Mouse (Mus musculus) mouse embryonic stem cell (cell line): ENCODE data around the gene Tmem198.

Experiments
- in situ Hi-C, 2 experiments: fragments of 300-500 bp; cut with MboI; formaldehyde crosslinking; loops; 1 replicate in 1 of 2; 3 replicates in 1 of 2; pipeline ENCODE4 v1.14.3; 2019 to 2020; ENCODE audit warnings: low sequenced_read_pairs in 2 of 2, low pct_unique_long_range_greater_than_20kb in 1 of 2, mixed read lengths in 1 of 2; ENCODE audit not compliant: unreplicated experiment in 1 of 2

The Tmem198 gene

DNA sequence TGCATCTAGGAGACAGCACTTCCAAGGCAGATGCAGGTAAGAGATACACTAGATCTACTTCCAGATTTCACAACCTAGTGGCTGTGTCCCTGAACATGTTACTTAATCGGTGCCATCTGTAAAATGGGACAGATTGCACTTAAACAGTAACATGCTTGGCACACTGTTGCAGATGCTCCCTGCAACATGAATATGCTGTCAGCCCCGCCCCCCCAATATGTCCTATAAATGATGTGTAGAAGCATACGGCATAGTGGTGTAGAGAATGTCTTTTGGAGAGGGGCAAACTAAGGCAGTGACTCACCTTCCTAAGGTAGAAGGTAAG is 1.4 kb upstream of the Tmem198 start:
- in situ Hi-C loops: loop anchor here (5.0 to 10.0 kb wide), 2 partner anchors 79 to 133 kb away; no protein-coding TSS in a partner anchor

DNA sequence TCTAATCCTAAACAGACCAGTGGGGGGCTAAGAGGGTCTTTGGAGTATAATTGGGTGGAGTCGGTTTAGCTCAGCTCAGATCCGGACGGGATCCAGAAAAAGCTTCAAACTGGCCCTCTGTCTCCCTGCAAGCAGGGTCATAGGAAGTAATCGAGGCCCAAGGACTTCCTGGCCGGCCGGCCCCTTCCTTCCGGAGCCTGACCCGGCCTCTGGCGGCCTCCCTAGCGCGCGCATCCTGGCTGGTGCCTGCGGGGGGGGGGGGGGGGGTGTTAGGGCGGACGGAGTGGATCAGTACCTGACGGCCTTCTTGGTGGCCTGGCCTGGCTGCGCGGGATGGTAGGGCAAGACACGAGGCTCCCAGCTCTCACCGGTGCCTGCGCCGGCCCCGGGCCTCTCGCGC is 835 bp upstream of the Tmem198 start:
- in situ Hi-C loops: loop anchor here (5.0 to 10.0 kb wide), 2 partner anchors 79 to 134 kb away; no protein-coding TSS in a partner anchor

GRCm38 (mm10) chr1:75479635-75479989 is 280 bp downstream of the Tmem198 start:
- in situ Hi-C loops: loop anchor here (5.0 to 10.0 kb wide), 2 partner anchors 78 to 135 kb away; no protein-coding TSS in a partner anchor

DNA sequence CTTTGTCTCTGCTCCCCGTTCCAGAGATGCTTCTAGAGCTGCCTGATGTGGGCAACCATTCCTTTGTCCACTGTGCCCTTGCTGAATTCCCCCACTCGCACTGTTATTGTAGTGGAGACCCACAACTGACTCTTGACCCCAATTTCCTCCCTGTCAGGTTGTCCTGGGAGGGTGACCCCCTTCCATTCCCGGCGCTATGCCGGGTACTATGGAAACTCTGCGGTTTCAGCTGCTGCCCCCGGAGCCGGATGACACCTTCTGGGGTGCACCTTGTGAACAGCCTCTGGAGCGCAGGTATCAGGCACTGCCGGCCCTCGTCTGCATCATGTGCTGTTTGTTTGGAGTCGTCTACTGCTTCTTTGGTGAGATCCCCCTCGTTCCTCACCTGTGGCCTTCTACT is 704 bp downstream of the Tmem198 start:
- in situ Hi-C loops: no loop called here

GRCm38 (mm10) chr1:75480735-75481134 is 1.4 kb downstream of the Tmem198 start:
- in situ Hi-C loops: no loop called here

DNA sequence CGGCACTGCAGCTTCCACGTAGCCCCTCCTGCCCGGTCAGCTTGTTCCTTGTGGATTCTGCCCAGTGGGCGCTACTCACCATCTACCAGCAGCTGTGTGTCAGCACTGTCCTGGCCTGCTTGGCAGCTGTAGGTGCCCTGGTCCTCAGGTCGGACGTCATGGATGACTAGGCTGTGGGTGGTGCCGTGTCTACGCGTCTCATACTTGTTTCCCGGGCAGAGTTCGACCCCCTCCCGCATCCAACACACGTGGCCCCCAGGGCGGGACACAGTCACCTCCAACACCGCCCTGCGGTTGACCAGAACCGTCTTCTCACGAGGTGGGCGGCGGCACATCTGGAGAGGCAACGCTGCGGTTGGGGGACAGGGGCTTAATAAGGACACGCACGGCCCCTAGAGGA is 7.2 kb downstream of the Tmem198 start:
- in situ Hi-C loops: no loop called here

DNA sequence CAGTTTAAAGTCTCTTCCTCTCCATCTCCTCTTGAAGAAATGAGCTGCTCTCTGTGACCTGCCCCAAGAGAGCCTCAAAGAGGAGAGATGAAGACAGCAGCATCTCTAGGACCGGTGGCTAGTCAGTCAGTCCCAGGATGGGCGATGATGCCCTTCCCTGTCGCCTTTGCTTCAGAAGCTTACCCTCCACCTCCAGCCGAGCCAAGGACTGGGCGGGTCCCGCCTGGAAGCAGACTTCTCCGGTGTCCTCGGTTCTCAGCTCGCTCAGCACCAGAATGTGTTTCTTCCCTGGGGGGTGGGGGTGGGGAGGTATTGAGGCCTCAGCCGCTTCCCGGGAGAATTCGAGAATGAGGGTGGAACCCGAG is 7.7 kb downstream of the Tmem198 start:
- in situ Hi-C loops: no loop called here

DNA sequence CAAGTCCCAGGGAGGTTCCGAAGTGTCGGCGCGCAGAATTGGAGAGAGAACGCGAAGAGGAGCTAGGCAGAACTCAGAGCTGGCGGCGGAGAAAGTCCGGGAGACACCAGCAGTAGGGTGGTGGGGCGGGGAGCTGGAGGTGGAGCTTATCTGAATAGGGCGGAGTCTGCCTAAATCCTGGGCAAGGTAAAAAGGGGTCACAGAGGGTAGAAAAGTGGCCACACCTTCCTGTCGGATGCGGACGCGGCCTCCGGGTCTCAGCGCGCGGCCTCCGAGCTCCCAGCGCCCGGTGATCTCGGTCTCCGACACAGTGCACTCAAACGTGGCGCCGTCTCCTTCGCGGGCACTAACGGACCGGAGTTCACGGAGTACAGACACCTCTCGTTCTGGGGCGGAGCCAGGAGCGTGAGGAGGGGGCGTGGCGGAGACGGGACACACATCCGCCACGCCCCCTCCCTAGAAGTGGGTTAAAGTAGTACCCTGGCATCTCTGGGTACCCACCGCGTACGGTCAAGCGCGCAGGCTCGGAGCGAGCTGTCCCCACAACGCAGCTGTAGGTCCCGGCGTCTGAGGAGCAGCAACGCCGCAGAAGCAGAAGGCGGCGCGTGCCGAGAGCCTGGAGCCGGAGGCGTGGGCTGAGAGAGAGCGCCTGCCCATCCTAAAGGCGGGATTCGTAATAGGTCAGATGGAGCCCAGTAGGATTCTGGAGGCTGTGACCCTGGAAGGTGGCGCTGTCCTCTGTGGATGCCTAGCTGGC is 8.3 kb downstream of the Tmem198 start:
- in situ Hi-C loops: no loop called here

- in situ Hi-C loops: no loop called here
These were observed 11.6 kb downstream of the Tmem198 start for GRCm38 (mm10) chr1:75490785-75491551.

DNA sequence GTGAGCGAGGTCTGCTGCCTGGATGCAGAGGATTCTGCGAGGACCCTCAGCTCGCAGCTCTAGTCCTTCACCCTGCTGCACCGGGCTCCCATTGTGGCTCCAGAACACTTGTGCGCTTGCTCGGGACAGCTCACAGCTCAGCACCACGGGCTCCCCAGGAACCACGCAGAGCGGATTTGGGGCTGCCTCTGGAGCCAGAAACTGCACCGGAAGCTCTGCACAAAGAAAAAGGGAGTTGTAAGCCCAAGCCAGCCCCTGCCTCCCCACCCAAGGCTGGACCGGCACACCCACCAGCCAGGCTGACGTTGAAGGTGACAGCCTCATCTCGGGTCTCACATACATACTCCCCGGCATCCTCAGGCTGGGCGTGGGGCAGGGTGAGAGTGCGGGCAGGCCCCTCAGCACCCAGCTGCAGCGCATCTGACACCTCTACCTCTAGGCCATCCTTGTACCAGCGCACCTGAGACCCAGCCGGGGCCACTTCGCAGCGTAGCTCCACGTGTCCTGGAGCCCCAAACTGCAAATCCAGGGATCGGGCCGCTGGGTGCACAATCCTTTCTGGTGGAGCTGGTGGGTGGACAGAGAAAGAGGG is 13.3 kb downstream of the Tmem198 start:
- in situ Hi-C loops: no loop called here

DNA sequence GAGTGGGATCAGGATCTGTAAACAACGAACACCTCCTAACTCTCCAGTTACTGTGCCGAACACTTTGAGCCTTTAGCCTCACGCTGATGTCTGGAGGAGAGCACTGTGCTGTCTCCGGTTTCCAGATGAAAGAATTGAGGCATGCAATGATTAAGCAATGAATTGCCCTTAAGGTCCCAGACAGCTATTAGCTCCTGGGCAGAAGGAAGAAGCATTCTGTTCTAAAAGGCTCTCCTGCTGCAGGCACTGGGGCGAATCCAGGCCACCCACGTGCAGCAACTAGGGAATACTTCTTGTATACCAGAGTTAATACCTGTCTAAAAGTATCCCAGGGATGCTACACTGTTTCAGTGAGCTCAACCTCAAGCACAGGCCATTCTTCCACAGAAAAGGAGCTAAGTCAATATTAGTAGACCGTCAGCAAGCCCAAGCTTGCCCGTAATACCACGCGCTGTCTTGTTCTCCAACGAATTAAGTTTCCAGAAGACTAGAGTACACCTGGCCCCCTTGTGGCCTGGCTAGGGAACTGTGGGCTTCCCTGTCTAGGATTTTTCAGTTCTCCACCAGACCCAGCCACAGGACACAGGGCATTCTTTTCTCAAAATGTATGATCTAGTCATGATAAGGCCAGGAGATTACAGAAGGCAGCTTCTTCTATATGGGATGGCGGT is 15.7 kb downstream of the Tmem198 start:
- in situ Hi-C loops: loop anchor here in 1 of 2 experiments (5.0 kb wide), 1 partner anchor 62 kb away; no protein-coding TSS in a partner anchor

DNA sequence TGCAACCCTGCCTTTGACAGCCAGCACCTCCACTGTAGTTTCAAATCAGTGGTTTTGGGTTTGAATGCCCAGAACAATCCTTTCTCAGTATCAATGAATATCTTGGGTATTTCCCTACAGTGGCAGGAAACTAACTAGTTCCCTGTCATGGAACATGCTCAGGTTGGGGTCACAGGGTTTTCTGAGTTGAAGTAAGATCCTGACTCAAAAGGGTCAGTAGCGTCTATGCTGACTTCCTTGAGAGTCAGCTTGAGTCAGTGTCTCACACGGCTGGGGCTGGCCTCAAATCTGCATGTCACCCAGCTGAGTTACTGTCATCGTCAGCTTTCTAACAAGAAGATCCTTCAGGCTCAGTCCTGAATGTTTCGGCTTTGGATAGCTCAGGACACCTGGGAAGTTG is 19.6 kb downstream of the Tmem198 start:
- in situ Hi-C loops: loop anchor here in 1 of 2 experiments (5.0 kb wide), 1 partner anchor 58 kb away; no protein-coding TSS in a partner anchor

DNA sequence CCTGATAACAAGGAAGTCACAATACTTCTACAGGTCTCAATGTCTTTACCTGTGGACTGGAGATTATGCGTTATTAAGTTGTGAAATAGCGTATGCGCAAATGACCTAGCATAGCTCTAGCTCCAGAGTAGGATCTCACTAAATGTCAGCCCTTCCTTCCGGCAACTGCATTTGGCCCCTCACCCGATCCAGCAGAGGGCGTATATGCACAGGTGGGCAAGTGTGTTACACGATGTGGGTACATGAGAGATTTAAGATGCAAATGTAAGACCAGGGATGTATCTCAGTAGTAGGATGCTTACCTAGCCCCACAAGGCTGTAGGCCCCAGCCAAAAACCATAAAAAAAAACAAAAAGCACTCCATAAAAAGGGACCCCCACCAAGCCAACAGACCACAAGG is 20.1 kb downstream of the Tmem198 start:
- in situ Hi-C loops: loop anchor here in 1 of 2 experiments (5.0 kb wide), 1 partner anchor 58 kb away; no protein-coding TSS in a partner anchor

DNA sequence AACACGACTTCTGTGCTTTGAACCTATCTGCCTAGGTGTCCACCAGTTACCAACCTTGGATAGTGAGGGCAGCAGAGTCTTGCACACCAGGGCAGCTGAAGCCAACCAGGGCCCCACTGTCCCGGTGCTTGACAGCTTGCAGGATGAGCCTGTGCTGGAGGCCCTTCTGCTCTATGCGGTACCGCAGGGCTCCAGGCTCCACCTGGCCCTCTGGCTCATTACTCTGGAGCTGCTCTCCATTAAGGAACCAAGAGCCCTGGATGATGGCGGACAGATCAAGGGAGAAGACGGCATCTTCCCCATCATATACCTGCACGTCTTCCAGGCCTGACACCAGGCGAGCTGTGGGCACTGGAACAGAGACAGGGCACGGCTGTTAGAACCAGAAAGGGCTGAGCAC is 22.6 kb downstream of the Tmem198 start:
- in situ Hi-C loops: no loop called here

DNA sequence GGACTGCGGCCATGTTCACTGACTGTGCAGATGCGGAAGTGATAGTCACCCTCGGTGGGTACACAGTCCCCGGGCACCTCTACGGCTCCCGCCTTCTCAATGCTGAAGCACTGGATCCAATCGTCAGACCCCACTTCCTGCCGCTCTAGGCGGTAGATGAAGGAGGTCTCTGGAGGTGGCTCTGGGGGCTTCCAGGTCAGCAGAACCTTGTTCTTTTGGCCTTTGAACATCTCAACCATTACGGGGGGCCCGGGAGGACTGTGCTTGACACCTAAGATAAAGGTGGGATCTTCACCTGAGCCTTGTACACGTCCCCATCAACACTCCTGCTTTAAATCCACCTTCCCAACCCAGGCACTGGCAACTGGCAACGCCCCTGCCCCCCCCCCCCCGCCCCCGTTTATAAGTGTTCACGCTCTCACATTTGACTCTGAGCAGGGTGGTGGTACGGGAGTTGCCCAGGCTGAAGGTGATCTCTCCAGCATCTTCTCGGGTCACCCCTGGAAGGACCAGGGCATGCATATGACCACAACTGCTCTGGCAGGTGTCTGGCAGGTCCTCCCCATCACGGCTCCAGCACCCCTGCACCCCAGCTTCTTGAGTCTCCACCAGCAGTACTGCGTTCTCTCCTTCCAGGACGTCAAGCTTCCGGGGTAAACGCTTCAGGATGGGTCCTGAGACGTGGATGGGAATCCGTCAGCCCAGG is 23.8 kb downstream of the Tmem198 start:
- in situ Hi-C loops: no loop called here

DNA sequence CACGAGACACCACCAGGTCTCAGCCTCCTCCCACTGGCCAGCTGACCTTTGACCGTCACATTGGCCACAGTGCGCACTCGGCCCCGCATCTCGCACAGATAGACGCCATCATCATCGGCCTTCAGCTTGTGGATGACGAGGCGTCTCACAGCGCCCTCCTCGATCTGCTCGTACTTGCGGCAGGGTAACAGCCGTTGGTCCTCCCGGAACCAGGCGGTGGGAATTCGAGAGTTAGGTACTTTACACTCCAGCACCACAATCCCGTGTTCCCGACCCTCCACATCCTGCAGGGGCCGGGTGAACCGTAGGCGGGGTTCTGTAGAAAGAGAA is 24.3 kb downstream of the Tmem198 start:
- in situ Hi-C loops: no loop called here

- in situ Hi-C loops: no loop called here
These were observed 25.1 kb downstream of the Tmem198 start for GRCm38 (mm10) chr1:75504256-75505045.
